Mouse (Mus musculus): ENCODE measurements around the gene Rnf26.

- TF ChIP-seq POLR2A (IDR thresholded peaks at IDR 0.05; ENCODE audit: low read depth, low read length) = no peak
- TF ChIP-seq CTCF (IDR thresholded peaks at IDR 0.05; ENCODE audit: borderline replicate concordance, insufficient read depth, low read length) = no peak
Measured at GRCm38 (mm10) chr9:44126746-44127145, 13.4 kb upstream of the Rnf26 start.

All from embryonic fibroblast, embryonic 13.5 days (primary cell).